Mouse (Mus musculus) limb, embryonic 13.5 days (tissue): ENCODE results near the gene Ptprm. TPM values are rescaled to one million over a fixed set of nuclear protein-coding genes. Genes with fewer than 3 reads are reported as not detected.

Source experiments
- ATAC-seq: fragments of 200-750 bp; cut with Nextera tagmentation; 2 replicates; pipeline ENCODE4 v1.8.0; 2017; ENCODE audit warnings: low read depth, moderate number of reproducible peaks, moderate TSS enrichment; ENCODE audit not compliant: low FRiP score
- H3K27ac ChIP-seq: fragments of 300-500 bp; sonication (generic); 2 replicates; pipeline ENCODE4 v1.5.1; 2015; ENCODE audit warnings: inconsistent platforms, mild to moderate bottlenecking, moderate library complexity
- H3K27me3 ChIP-seq: fragments of 300-500 bp; sonication (generic); 2 replicates; pipeline ENCODE4 v1.6.1; 2015; ENCODE audit warnings: mild to moderate bottlenecking, inconsistent platforms
- H3K36me3 ChIP-seq: fragments of 300-500 bp; sonication (generic); 2 replicates; pipeline ENCODE4 v1.6.1; 2015; ENCODE audit warnings: inconsistent platforms, mild to moderate bottlenecking, moderate library complexity
- H3K4me1 ChIP-seq: fragments of 300-500 bp; sonication (generic); 2 replicates; pipeline ENCODE4 v1.6.1; 2015; ENCODE audit warnings: inconsistent platforms
- H3K4me2 ChIP-seq: fragments of 300-500 bp; sonication (generic); replicated peaks from 2 replicates; pipeline ENCODE4 v1.6.1; 2015; ENCODE audit warnings: inconsistent platforms, mild to moderate bottlenecking, moderate library complexity
- H3K4me3 ChIP-seq: fragments of 300-500 bp; sonication (generic); 2 replicates; pipeline ENCODE4 v1.5.1; 2015; ENCODE audit warnings: moderate library complexity, mild to moderate bottlenecking, inconsistent platforms
- H3K9ac ChIP-seq: fragments of 300-500 bp; sonication (generic); 2 replicates; pipeline ENCODE4 v1.6.1; 2015; ENCODE audit warnings: mild to moderate bottlenecking, inconsistent platforms
- H3K9me3 ChIP-seq: fragments of 300-500 bp; sonication (generic); 2 replicates; pipeline ENCODE4 v1.6.1; 2016; ENCODE audit warnings: inconsistent platforms
- WGBS: fragments of 180-500 bp; shearing (Covaris S2); methylation state at CpG from one replicate; pipeline ENCODE4 v1.1.7; 2015; 5-methylcytosine and 5-hydroxymethylcytosine counted together
- polyA plus RNA-seq: library from polyadenylated mRNA; unstranded; fragments of >200 nt; fragmentation: Nextera tagmentation; extraction: Ambion mirVana; gene quantifications from 2 replicates; pipeline ENCODE4 v1.2.1, GENCODE M21; 2015

Gene Ptprm
- polyA plus RNA-seq = 14.9 and 15.0 TPM in 2 replicates

DNA sequence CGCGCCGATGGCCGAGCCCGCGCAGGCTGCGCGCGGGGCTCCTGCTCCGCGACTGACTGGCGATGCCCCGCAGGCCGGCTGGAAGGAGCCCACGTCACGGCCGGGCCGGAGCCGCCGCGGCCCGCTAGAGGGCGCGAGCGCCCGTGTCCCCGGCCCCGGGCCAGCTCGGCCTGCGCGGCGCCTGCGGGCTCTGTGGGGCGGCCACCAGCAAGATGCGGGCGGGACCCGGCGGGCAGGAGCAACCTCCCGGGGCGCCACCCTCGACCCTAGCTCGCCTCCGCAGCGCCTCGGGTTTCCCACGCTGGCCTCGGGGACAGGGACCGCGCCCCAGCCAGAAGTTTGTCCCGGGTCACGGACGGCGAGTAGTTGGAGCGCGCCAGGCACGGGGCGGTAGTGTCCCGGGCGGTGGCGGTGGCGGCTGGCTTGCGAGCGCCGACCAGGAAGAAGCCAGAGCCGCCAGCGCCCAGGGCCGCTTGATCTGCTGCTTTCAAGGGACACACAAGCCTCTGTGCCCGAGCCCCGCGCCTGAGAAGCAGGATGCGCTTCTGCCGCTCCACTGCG lies at the start of gene Ptprm:
TSS of gene Ptprm (minus strand) at position 7 of the 561 bp plus-strand sequence.
- Histone ChIP-seq H3K27me3 (peaks cover 16% of the 10 kb centered on the region), H3K27ac (peak within 1 kb of the TSS; percentile 55; the same call in 1 of the 2 replicates), H3K4me3 (peak within 1 kb of the TSS; percentile 74), H3K9ac (peak within 1 kb of the TSS; percentile 88), H3K4me1 (peaks cover 32% of the 10 kb centered on the region), H3K36me3 (no peaks in the 10 kb centered on the region), H3K9me3 (no peaks in the 10 kb centered on the region; the same call in 1 of the 2 replicates), H3K4me2 (peak within 1 kb of the TSS; percentile 90)
- peak; percentile 92 for ATAC-seq
- 1% methylated on average over 55 of the region's 73 CpGs for WGBS

DNA sequence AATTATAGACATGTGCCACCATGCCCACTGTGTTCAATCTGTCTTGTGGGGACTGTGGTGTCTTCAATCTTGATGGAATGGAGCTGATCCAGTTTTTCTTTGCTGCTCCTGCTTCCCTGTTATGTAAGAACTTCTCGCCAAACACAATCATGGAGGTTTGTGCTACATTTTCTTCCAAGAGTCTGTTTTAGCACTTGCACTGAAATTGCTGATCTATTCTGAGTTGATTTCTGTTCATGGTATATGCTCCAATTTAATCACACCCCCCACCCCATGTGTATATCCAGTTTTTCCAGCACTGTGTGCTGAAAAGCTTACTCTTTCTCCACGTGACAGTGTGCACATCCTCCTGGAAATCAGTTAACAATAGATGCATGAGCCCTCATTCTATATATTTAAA lies 41.9 kb upstream of the Ptprm start:
- Histone ChIP-seq H3K4me3 (no peak overlapping the region), H3K4me1 (peaks cover 3% of the 10 kb centered on the region; the same call in 1 of the 2 replicates), H3K4me2 (no peak overlapping the region), H3K9ac (no peak overlapping the region), H3K27me3 (no peaks in the 10 kb centered on the region), H3K9me3 (0 out of 2 replicates have a peak, but pooled peaks cover 2% of the 10 kb centered on the region), H3K36me3 (no peaks in the 10 kb centered on the region), H3K27ac (no peak overlapping the region)
- 80% methylated on average over 2 of the region's 2 CpGs for WGBS
- no peak for ATAC-seq

DNA sequence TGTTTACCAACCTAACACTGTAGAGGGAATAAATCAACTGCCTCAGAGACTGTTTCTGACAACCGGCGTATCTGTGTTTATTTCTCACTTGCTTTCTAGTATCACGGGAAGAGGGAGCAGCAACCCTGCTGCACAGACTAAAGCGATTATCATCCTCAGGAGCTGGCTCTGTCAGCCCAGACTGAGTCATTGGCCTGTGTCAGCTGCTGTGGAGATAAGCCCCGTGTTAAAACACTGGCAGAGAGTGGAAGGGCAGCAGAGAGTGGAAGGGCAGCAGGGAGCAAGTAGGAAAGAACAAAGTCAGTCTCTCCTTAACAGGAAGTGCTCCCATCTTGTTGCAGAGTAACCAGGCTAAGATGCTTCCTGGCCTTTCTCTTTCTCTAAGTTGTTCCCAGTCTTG lies 36.6 kb upstream of the Ptprm start:
- H3K36me3 ChIP-seq = no peaks in the 10 kb centered on the region
- H3K4me1 ChIP-seq = peaks cover 3% of the 10 kb centered on the region; the same call in 1 of the 2 replicates
- H3K4me3 ChIP-seq = no peak overlapping the region
- no peak overlapping the region for H3K27ac ChIP-seq
- no peaks in the 10 kb centered on the region for H3K27me3 ChIP-seq
- ATAC-seq = no peak
- H3K9ac ChIP-seq = no peak overlapping the region
- H3K4me2 ChIP-seq = no peak overlapping the region
- WGBS = 59% methylated on average over 5 of the region's 5 CpGs
- H3K9me3 ChIP-seq = 0 out of 2 replicates have a peak, but pooled peaks cover 2% of the 10 kb centered on the region

DNA sequence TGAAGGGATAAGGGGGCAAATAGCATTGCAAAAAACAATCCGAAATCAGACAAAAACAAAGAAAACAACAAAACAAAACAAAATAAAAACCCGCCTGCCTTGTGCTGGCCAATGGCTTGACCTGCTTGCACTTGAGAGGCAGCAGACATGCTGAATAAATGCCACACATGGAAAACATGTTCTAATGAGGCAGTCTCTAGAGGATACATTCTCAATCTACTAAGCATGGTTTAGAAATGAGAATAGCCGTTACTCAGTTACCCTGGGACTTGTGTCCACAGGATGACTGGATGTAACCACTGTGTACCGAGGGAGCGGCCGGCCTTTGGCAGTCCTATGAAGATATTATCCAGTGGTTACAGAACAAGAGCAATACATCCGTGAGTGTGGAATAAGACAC lies 33.9 kb upstream of the Ptprm start:
- H3K4me2 ChIP-seq = no peak overlapping the region
- H3K9ac ChIP-seq = no peak overlapping the region
- H3K4me3 ChIP-seq = no peak overlapping the region
- WGBS = 84% methylated on average over 7 of the region's 7 CpGs
- H3K9me3 ChIP-seq = 0 out of 2 replicates have a peak, but pooled peaks cover 2% of the 10 kb centered on the region
- no peak for ATAC-seq
- H3K27me3 ChIP-seq = no peaks in the 10 kb centered on the region
- peaks cover 2% of the 10 kb centered on the region; the same call in 1 of the 2 replicates for H3K4me1 ChIP-seq
- no peaks in the 10 kb centered on the region for H3K36me3 ChIP-seq
- no peak overlapping the region for H3K27ac ChIP-seq

DNA sequence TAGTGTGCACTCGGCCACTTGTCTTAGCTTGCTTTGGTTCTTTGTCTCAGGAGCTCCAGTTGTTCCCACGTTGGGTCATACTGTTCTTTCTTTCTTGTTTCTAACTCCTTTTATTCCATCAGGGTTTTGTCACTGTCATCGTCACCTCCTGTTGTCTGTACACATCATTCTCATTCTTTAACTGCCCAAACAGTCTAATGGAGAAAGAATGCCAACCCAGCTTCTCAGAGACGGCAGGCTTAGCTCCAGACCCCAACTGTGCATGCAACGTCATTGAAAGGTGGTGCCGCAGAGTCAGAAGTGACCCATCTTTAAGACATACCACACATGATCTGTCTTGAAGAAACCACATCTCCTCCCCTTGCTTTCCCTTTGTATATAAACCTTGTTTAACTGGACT lies 31.0 kb upstream of the Ptprm start:
- WGBS = 75% methylated on average over 6 of the region's 6 CpGs

DNA sequence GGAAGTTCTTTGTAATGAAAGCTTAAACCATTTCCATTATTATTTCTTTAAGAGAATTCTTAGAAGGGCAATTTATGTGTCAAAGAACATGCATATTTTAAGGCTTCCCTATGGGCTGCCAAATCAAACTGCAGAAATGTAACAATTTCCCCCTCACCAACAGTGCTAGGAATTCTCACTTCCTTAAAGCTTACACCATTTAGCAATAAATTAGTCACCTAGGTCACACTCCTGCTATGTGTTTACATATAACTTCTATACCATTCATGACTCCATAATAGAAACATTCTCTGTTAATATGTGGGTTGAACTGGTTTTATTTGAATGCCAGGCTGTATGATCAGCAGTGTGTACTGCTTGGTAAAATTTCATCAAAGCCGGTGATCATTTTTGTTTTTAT lies 29.4 kb upstream of the Ptprm start:
- H3K4me1 ChIP-seq = no peaks in the 10 kb centered on the region

More for the DNA sequence above, 31.0 kb upstream of the Ptprm start:
- no peak for ATAC-seq
- no peak overlapping the region for H3K27ac ChIP-seq
- H3K9ac ChIP-seq = no peak overlapping the region
- H3K4me3 ChIP-seq = no peak overlapping the region
- no peaks in the 10 kb centered on the region for H3K4me1 ChIP-seq
- no peaks in the 10 kb centered on the region for H3K9me3 ChIP-seq
- no peak overlapping the region for H3K4me2 ChIP-seq
- no peaks in the 10 kb centered on the region for H3K27me3 ChIP-seq
- no peaks in the 10 kb centered on the region for H3K36me3 ChIP-seq

DNA sequence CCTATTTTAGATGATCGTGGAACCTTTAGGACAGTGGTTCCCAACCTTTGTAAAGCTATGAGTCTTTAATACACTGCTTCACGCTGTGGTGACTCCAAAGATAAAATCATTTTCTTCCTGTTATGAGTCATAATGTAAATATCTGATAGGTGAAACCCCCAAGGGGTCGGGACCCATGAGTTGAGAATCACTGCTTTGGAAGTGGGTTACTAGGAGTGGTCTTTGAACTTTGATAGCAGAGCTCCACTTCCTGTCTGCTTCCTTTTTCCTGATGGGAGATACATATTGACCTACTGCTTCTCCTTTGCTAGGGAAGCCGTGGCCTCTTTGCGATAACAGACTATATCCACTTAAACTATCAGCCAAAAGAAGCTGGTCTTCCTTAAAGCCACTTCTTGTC lies 27.4 kb upstream of the Ptprm start:
- Histone ChIP-seq H3K4me3 (no peak overlapping the region), H3K27me3 (0 out of 2 replicates have a peak, but pooled peaks cover 3% of the 10 kb centered on the region), H3K4me2 (no peak overlapping the region), H3K4me1 (no peaks in the 10 kb centered on the region), H3K9me3 (no peaks in the 10 kb centered on the region), H3K36me3 (no peaks in the 10 kb centered on the region), H3K9ac (no peak overlapping the region), H3K27ac (no peak overlapping the region)
- no peak for ATAC-seq
- WGBS = 81% methylated on average over 5 of the region's 5 CpGs

More for the DNA sequence above, 29.4 kb upstream of the Ptprm start:
- H3K36me3 ChIP-seq = no peaks in the 10 kb centered on the region
- H3K4me3 ChIP-seq = no peak overlapping the region
- WGBS = 76% methylated on average over 1 of the region's 1 CpGs
- no peaks in the 10 kb centered on the region for H3K9me3 ChIP-seq
- ATAC-seq = no peak
- H3K27ac ChIP-seq = no peak overlapping the region
- H3K4me2 ChIP-seq = no peak overlapping the region
- H3K27me3 ChIP-seq = 0 out of 2 replicates have a peak, but pooled peaks cover 3% of the 10 kb centered on the region
- H3K9ac ChIP-seq = no peak overlapping the region

DNA sequence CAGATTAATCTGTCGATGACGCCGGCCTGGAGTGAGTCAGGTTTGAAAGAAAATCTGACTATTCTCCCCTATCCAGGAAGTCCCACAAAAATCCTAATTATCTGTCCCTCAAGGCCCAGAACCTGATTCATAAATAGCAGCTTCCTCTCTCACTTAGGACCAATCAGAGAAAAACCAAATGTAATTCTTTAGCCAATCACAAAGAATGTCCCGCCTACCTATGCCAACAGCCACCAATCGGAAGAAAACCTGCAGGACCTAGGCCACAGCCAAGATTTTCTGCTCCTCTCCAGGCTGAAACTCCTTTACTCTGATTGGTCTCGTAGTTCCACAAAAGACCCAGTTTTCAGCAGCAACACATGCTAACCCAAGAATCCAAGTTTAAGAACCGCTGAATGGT lies 13.6 kb upstream of the Ptprm start:
- no peak overlapping the region for H3K4me3 ChIP-seq
- H3K27ac ChIP-seq = no peak overlapping the region
- H3K4me1 ChIP-seq = peaks cover 3% of the 10 kb centered on the region; the same call in 1 of the 2 replicates
- H3K9ac ChIP-seq = no peak overlapping the region
- 86% methylated on average over 7 of the region's 7 CpGs for WGBS
- 0 out of 2 replicates have a peak, but pooled peaks cover 7% of the 10 kb centered on the region for H3K27me3 ChIP-seq
- no peak for ATAC-seq
- no peaks in the 10 kb centered on the region for H3K36me3 ChIP-seq
- no peaks in the 10 kb centered on the region for H3K9me3 ChIP-seq
- H3K4me2 ChIP-seq = no peak overlapping the region

DNA sequence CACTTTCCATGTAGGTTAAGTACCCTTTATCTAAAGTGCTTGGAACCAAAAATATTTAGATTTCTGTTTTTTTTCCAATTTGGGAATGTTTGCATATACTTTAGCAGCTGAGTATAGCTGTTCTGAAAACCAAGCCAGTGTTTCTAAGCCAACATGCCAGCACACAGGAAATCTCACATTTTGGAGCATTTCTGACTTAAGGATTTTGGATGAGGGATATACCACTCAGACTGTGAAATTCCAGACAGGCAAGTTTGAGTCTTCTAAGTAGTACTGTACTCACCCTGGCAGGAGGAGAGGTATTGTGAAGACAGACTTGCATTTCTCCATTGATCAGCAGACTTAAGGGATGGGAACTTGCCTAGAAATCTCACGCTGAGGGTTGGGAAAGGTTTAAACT lies 10.2 kb upstream of the Ptprm start:
- WGBS = 78% methylated on average over 1 of the region's 1 CpGs
- H3K27ac ChIP-seq = no peak overlapping the region
- no peak for ATAC-seq
- 0 out of 2 replicates have a peak, but pooled peaks cover 5% of the 10 kb centered on the region for H3K27me3 ChIP-seq
- peaks cover 3% of the 10 kb centered on the region; the same call in 1 of the 2 replicates for H3K4me1 ChIP-seq
- H3K9me3 ChIP-seq = no peaks in the 10 kb centered on the region
- H3K9ac ChIP-seq = no peak overlapping the region
- no peak overlapping the region for H3K4me3 ChIP-seq
- no peaks in the 10 kb centered on the region for H3K36me3 ChIP-seq
- no peak overlapping the region for H3K4me2 ChIP-seq

DNA sequence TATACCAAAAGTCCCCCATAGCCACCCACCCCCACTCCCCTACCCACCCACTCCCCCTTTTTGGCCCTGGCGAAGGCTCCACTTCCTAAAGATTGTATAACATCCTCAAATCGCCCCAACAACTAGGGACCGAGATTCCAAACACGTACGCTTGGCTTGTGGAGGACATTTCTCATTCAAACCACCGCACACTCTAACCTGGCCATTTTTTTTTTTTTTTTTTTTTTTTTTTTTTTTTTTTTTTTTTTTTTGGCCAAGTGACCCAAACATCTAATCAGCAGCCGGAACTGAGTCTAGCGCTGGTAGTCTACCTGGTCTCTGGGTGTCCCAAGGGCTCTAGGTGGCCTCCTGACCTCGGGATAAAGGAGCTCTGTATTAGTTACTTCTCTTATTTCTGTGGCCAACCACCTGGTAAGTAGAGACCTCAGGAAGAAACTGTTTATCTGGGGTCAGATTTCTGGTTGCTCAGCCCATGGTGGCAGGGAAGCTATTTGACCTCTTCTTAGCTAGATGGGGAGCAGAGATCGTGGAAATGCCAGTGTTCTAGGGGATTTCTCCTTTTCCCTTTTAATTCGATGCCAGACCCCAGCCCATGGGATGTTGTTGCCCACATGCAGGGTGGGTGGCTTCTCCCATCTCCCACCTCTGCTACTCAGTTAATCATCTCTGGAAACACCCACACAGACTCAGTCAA lies 9.3 kb upstream of the Ptprm start:
- 82% methylated on average over 11 of the region's 11 CpGs for WGBS
- no peaks in the 10 kb centered on the region for H3K9me3 ChIP-seq
- no peak overlapping the region for H3K9ac ChIP-seq
- H3K27me3 ChIP-seq = 0 out of 2 replicates have a peak, but pooled peaks cover 5% of the 10 kb centered on the region
- 0 out of 2 replicates have a peak, but pooled peaks cover under 1% of the 10 kb centered on the region for H3K4me1 ChIP-seq
- no peak overlapping the region for H3K4me3 ChIP-seq
- H3K27ac ChIP-seq = no peak overlapping the region
- no peak for ATAC-seq
- no peak overlapping the region for H3K4me2 ChIP-seq
- H3K36me3 ChIP-seq = no peaks in the 10 kb centered on the region

DNA sequence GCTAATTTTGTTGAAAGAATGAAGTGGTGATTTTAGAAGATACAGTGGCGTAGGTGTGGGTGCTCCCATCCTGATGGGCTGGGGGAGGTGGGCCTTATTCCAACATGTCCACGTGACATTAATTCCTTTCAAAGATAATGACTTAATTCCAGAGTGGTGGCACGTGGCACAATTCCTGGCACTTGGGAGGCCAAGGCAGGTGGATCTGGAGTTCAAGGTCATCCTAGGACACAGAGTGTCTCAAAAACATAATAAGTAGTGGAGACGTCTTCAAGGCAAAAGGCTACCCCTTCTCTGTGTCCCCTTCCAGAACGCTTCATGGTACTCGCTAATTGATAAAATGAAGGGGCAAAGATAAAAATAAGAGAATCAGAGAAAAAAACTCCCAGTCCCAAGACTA lies 7.9 kb upstream of the Ptprm start:
- WGBS = 90% methylated on average over 6 of the region's 6 CpGs
- Histone ChIP-seq H3K4me1 (no peaks in the 10 kb centered on the region), H3K36me3 (no peaks in the 10 kb centered on the region), H3K27me3 (0 out of 2 replicates have a peak, but pooled peaks cover 5% of the 10 kb centered on the region), H3K4me3 (no peak overlapping the region), H3K9me3 (no peaks in the 10 kb centered on the region), H3K4me2 (no peak overlapping the region), H3K27ac (no peak overlapping the region), H3K9ac (no peak overlapping the region)
- no peak for ATAC-seq

DNA sequence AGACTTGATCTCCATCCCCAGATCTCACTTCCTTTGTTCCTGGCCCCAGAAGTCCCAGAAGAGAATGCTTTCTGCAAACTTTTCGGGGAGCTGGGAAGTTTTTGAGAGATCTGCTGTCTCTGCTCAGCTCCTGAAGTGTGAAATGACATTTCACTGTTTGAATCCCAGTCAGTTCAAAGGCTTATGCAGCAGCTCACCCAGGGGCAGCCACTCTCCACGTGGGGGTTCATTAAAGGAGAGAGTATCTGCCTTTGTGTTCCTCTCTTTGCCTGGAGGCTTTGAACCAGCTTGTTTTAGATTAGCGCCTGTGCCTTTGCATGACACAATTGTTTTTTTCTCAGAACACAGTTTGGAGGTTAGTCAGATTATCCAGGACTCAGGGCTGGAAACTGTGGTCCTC lies 6.3 kb upstream of the Ptprm start:
- Histone ChIP-seq H3K4me2 (no peak overlapping the region), H3K36me3 (no peaks in the 10 kb centered on the region), H3K4me1 (0 out of 2 replicates have a peak, but pooled peaks cover under 1% of the 10 kb centered on the region), H3K27ac (no peak overlapping the region), H3K27me3 (peaks cover 13% of the 10 kb centered on the region), H3K9ac (no peak overlapping the region), H3K9me3 (no peaks in the 10 kb centered on the region), H3K4me3 (no peak overlapping the region)
- WGBS = 11% methylated on average over 3 of the region's 3 CpGs
- no peak for ATAC-seq
